Mouse (Mus musculus) heart, postnatal 0 days (tissue): ENCODE results near the gene Pou2f1. TPM values are rescaled to one million over a fixed set of nuclear protein-coding genes. Genes with fewer than 3 reads are reported as not detected.

Experiments used
- ATAC-seq: fragments of 200-750 bp; cut with Nextera tagmentation; 2 replicates; pipeline ENCODE4 v1.8.0; 2017; ENCODE audit warnings: low read depth, moderate number of reproducible peaks, moderate library complexity; ENCODE audit not compliant: insufficient read depth
- DNase-seq: peaks from one replicate; pipeline ENCODE4 v3.0.0-alpha.2; 2016; ENCODE audit warnings: low spot score
- H3K27ac ChIP-seq: fragments of 300-500 bp; sonication (generic); 2 replicates; pipeline ENCODE4 v1.5.1; 2014; ENCODE audit warnings: low read depth, mild to moderate bottlenecking
- H3K27me3 ChIP-seq: fragments of 300-500 bp; sonication (generic); 2 replicates; pipeline ENCODE4 v1.6.1; 2014; ENCODE audit warnings: low read length, mixed read lengths; ENCODE audit not compliant: control insufficient read depth, insufficient read depth
- H3K36me3 ChIP-seq: fragments of 300-500 bp; sonication (generic); replicated peaks from 2 replicates; pipeline ENCODE4 v1.6.1; 2014; ENCODE audit warnings: low read length, mixed read lengths; ENCODE audit not compliant: control insufficient read depth, insufficient read depth
- H3K4me1 ChIP-seq: fragments of 300-500 bp; sonication (generic); 2 replicates; pipeline ENCODE4 v1.6.1; 2014; ENCODE audit warnings: antibody characterized with exemption; ENCODE audit not compliant: control insufficient read depth, insufficient read depth
- H3K4me2 ChIP-seq: fragments of 300-500 bp; sonication (generic); 2 replicates; pipeline ENCODE4 v1.6.1; 2014; ENCODE audit warnings: low read depth, mild to moderate bottlenecking, low read length, moderate library complexity
- H3K4me3 ChIP-seq: fragments of 300-500 bp; sonication (generic); 2 replicates; pipeline ENCODE4 v1.5.1; 2014; ENCODE audit warnings: low read depth, low read length
- H3K9ac ChIP-seq: fragments of 300-500 bp; sonication (generic); replicated peaks from 2 replicates; pipeline ENCODE4 v1.6.1; 2014; ENCODE audit warnings: low read depth, low read length, mixed read lengths
- H3K9me3 ChIP-seq: fragments of 300-500 bp; sonication (generic); replicated peaks from 2 replicates; pipeline ENCODE4 v1.6.1; 2016; ENCODE audit warnings: low read length; ENCODE audit not compliant: control insufficient read depth
- CTCF ChIP-seq: IDR thresholded peaks from 2 replicates; pipeline ENCODE4 v1.5.1; 2016; ENCODE audit warnings: antibody characterized with exemption, control low read depth, low read depth
- EP300 ChIP-seq: IDR thresholded peaks from 2 replicates; pipeline ENCODE4 v1.6.1; 2016; ENCODE audit warnings: antibody characterized with exemption, low read depth
- WGBS: fragments of 180-500 bp; shearing (Covaris S2); extraction: QIAGEN DNeasy Blood & Tissue Kit; methylation state at CpG from one replicate; pipeline ENCODE4 v1.1.7; 2014; 5-methylcytosine and 5-hydroxymethylcytosine counted together
- polyA plus RNA-seq: library from polyadenylated mRNA; unstranded; fragments of >200 nt; fragmentation: Nextera tagmentation; extraction: Ambion mirVana; gene quantifications from 2 replicates; pipeline ENCODE4 v1.2.1, GENCODE M21; 2015
- total RNA-seq: library from RNA; depleted of rRNA; stranded (reverse); fragments of >200 nt; gene quantifications from 2 replicates; pipeline ENCODE4 v1.2.3, GENCODE M21; 2014; ENCODE audit warnings: low replicate concordance

Gene Pou2f1
- total and polyA plus RNA-seq, 2 experiments from 2014 or later = 5.2 to 27.0 TPM

GRCm38 (mm10) chr1:165844466-165844951, 158.0 kb downstream of the Pou2f1 start:
- ATAC-seq = peak; percentile 25; the same call in 1 of the 2 replicates
- Histone ChIP-seq H3K4me1 (peaks cover 15% of the 10 kb centered on the region), H3K9me3 (no peaks in the 10 kb centered on the region), H3K4me2 (peak overlapping the region; percentile 100), H3K27me3 (peaks cover 16% of the 10 kb centered on the region), H3K27ac (peak overlapping the region; percentile 28; the same call in 1 of the 2 replicates), H3K4me3 (peak overlapping the region; percentile 72), H3K36me3 (no peaks in the 10 kb centered on the region), H3K9ac (peak overlapping the region; percentile 63)
- no peak for DNase-seq
- no peak for TF ChIP-seq EP300
- TF ChIP-seq CTCF = no peak
- 5% methylated on average over 17 of the region's 20 CpGs for WGBS

- Histone ChIP-seq H3K9ac (no peak overlapping the region), H3K4me1 (peaks cover 12% of the 10 kb centered on the region), H3K27me3 (peaks cover 16% of the 10 kb centered on the region), H3K4me2 (no peak overlapping the region), H3K9me3 (no peaks in the 10 kb centered on the region), H3K27ac (no peak overlapping the region), H3K4me3 (no peak overlapping the region), H3K36me3 (no peaks in the 10 kb centered on the region)
- WGBS = 73% methylated on average over 3 of the region's 3 CpGs
- no peak for TF ChIP-seq EP300
- TF ChIP-seq CTCF = no peak
- ATAC-seq = no peak
- DNase-seq = no peak
Observed at GRCm38 (mm10) chr1:165843586-165843985, 158.9 kb downstream of the Pou2f1 start.

- Histone ChIP-seq H3K4me2 (no peak overlapping the region), H3K9me3 (no peaks in the 10 kb centered on the region), H3K27ac (no peak overlapping the region), H3K4me1 (peaks cover 22% of the 10 kb centered on the region), H3K36me3 (no peaks in the 10 kb centered on the region), H3K4me3 (no peak overlapping the region), H3K9ac (no peak overlapping the region), H3K27me3 (peaks cover 16% of the 10 kb centered on the region)
- TF ChIP-seq EP300 (no peak), CTCF (no peak)
- ATAC-seq (no peak), DNase-seq (no peak)
- 88% methylated on average over 7 of the region's 7 CpGs for WGBS
Observed at GRCm38 (mm10) chr1:165842170-165842569, 160.3 kb downstream of the Pou2f1 start.

GRCm38 (mm10) chr1:165840548-165841230, 161.8 kb downstream of the Pou2f1 start:
- Histone ChIP-seq H3K36me3 (no peaks in the 10 kb centered on the region), H3K9ac (0 out of 2 replicates have a peak overlapping the region, but pooled peaks have one; percentile 32), H3K4me3 (peak overlapping the region; percentile 42), H3K4me2 (peak overlapping the region; percentile 60), H3K9me3 (no peaks in the 10 kb centered on the region), H3K27me3 (peaks cover 5% of the 10 kb centered on the region; the same call in 1 of the 2 replicates), H3K4me1 (peaks cover 35% of the 10 kb centered on the region), H3K27ac (no peak overlapping the region)
- ATAC-seq (0 out of 2 replicates have a peak, but pooled peaks have one; percentile 19), DNase-seq (no peak)
- TF ChIP-seq EP300 = no peak
- no peak for TF ChIP-seq CTCF
- 15% methylated on average over 31 of the region's 31 CpGs for WGBS

- Histone ChIP-seq H3K36me3 (no peaks in the 10 kb centered on the region), H3K9ac (no peak overlapping the region), H3K4me2 (no peak overlapping the region), H3K4me3 (no peak overlapping the region), H3K9me3 (no peaks in the 10 kb centered on the region), H3K4me1 (peaks cover 29% of the 10 kb centered on the region), H3K27ac (no peak overlapping the region), H3K27me3 (peaks cover 4% of the 10 kb centered on the region; the same call in 1 of the 2 replicates)
- 71% methylated on average over 4 of the region's 4 CpGs for WGBS
- DNase-seq (no peak), ATAC-seq (no peak)
- TF ChIP-seq CTCF = no peak
Observed at GRCm38 (mm10) chr1:165839201-165839600, 163.3 kb downstream of the Pou2f1 start.
